Mouse (Mus musculus) layer of hippocampus, adult 9-11 months (tissue): ENCODE data around the gene Nipal1.

Experiments used
- DNase-seq: peaks from one replicate; pipeline ENCODE4 v3.0.0; 2022

Gene Nipal1

GRCm38 (mm10) chr5:72666428-72666827 is 18.8 kb downstream of the Nipal1 start:
- no peak for DNase-seq

- no peak for DNase-seq
Observed at GRCm38 (mm10) chr5:72668351-72668750, 20.8 kb downstream of the Nipal1 start.

GRCm38 (mm10) chr5:72671017-72671699 is 23.6 kb downstream of the Nipal1 start:
- no peak for DNase-seq

GRCm38 (mm10) chr5:72674994-72675542 is 27.5 kb downstream of the Nipal1 start:
- DNase-seq: no peak

- DNase-seq: no peak
Observed at GRCm38 (mm10) chr5:72681451-72681850, 33.9 kb downstream of the Nipal1 start.

GRCm38 (mm10) chr5:72689556-72689955 is 42.0 kb downstream of the Nipal1 start:
- DNase-seq: no peak

GRCm38 (mm10) chr5:72690516-72690915 is 42.9 kb downstream of the Nipal1 start:
- no peak for DNase-seq

GRCm38 (mm10) chr5:72694684-72695083 is 47.1 kb downstream of the Nipal1 start:
- no peak for DNase-seq

GRCm38 (mm10) chr5:72696491-72696890 is 48.9 kb downstream of the Nipal1 start:
- DNase-seq: peak; percentile 65

- no peak for DNase-seq
Observed at GRCm38 (mm10) chr5:72698343-72698742, 50.7 kb downstream of the Nipal1 start.

GRCm38 (mm10) chr5:72698818-72699499 is 51.4 kb downstream of the Nipal1 start:
- DNase-seq: no peak

GRCm38 (mm10) chr5:72699500-72699818 is 51.9 kb downstream of the Nipal1 start:
- no peak for DNase-seq

GRCm38 (mm10) chr5:72702202-72702601 is 54.6 kb downstream of the Nipal1 start:
- no peak for DNase-seq

- no peak for DNase-seq
Observed at GRCm38 (mm10) chr5:72706095-72706494, 58.5 kb downstream of the Nipal1 start.

- DNase-seq: no peak
Observed at GRCm38 (mm10) chr5:72706722-72707121, 59.1 kb downstream of the Nipal1 start.

- DNase-seq: no peak
Observed at GRCm38 (mm10) chr5:72709451-72709850, 61.9 kb downstream of the Nipal1 start.

GRCm38 (mm10) chr5:72709976-72710375 is 62.4 kb downstream of the Nipal1 start:
- DNase-seq: no peak

- peak; percentile 23 for DNase-seq
Observed at GRCm38 (mm10) chr5:72710572-72711278, 63.1 kb downstream of the Nipal1 start.

GRCm38 (mm10) chr5:72720587-72720986 is 73.0 kb downstream of the Nipal1 start:
- DNase-seq: no peak
